Mouse (Mus musculus) kidney, postnatal 0 days (tissue): ENCODE measurements around the gene Cir1. TPM values are rescaled to one million over a fixed set of nuclear protein-coding genes. Genes with fewer than 3 reads are reported as not detected.

ENCODE experiments used
- ATAC-seq: fragments of 200-750 bp; cut with Nextera tagmentation; replicated peaks from 2 replicates; pipeline ENCODE4 v1.8.0; 2017; ENCODE audit warnings: low read depth, moderate number of reproducible peaks, moderate TSS enrichment, moderate library complexity; ENCODE audit not compliant: low FRiP score
- DNase-seq: peaks from one replicate; pipeline ENCODE4 v3.0.0-alpha.2; 2016; ENCODE audit warnings: low spot score
- H3K27ac ChIP-seq: fragments of 300-500 bp; sonication (generic); 2 replicates; pipeline ENCODE4 v1.5.1; 2014; ENCODE audit warnings: mild to moderate bottlenecking
- H3K27me3 ChIP-seq: fragments of 300-500 bp; sonication (generic); 2 replicates; pipeline ENCODE4 v1.6.1; 2014; ENCODE audit warnings: low read length, mixed read lengths; ENCODE audit not compliant: insufficient read depth
- H3K36me3 ChIP-seq: fragments of 300-500 bp; sonication (generic); 2 replicates; pipeline ENCODE4 v1.6.1; 2014; ENCODE audit warnings: low read length, mixed read lengths; ENCODE audit not compliant: insufficient read depth
- H3K4me1 ChIP-seq: fragments of 300-500 bp; sonication (generic); replicated peaks from 2 replicates; pipeline ENCODE4 v1.6.1; 2014; ENCODE audit warnings: antibody characterized with exemption, low read length, mixed read lengths; ENCODE audit not compliant: insufficient read depth
- H3K4me2 ChIP-seq: fragments of 300-500 bp; sonication (generic); 2 replicates; pipeline ENCODE4 v1.6.1; 2014; ENCODE audit warnings: mild to moderate bottlenecking, low read length, moderate library complexity, mixed read lengths
- H3K4me3 ChIP-seq: fragments of 300-500 bp; sonication (generic); replicated peaks from 2 replicates; pipeline ENCODE4 v1.5.1; 2014; ENCODE audit warnings: low read depth, low read length
- H3K9ac ChIP-seq: fragments of 300-500 bp; sonication (generic); 2 replicates; pipeline ENCODE4 v1.6.1; 2014; ENCODE audit warnings: low read depth, low read length
- H3K9me3 ChIP-seq: fragments of 300-500 bp; sonication (generic); replicated peaks from 2 replicates; pipeline ENCODE4 v1.6.1; 2016; ENCODE audit warnings: low read length, inconsistent platforms, mixed read lengths
- CTCF ChIP-seq: IDR thresholded peaks from 2 replicates; pipeline ENCODE4 v1.5.1; 2016; ENCODE audit warnings: antibody characterized with exemption, low read depth, mild to moderate bottlenecking, moderate library complexity
- WGBS: fragments of 180-500 bp; shearing (Covaris S2); extraction: QIAGEN DNeasy Blood & Tissue Kit; methylation state at CpG from one replicate; pipeline ENCODE4 v1.1.7; 2014; 5-methylcytosine and 5-hydroxymethylcytosine counted together
- polyA plus RNA-seq: library from polyadenylated mRNA; unstranded; fragments of >200 nt; fragmentation: Nextera tagmentation; extraction: Ambion mirVana; gene quantifications from 2 replicates; pipeline ENCODE4 v1.2.1, GENCODE M21; 2015

The Cir1 gene
- polyA plus RNA-seq, 1 experiment from 2014 or later: 33.8 TPM

DNA sequence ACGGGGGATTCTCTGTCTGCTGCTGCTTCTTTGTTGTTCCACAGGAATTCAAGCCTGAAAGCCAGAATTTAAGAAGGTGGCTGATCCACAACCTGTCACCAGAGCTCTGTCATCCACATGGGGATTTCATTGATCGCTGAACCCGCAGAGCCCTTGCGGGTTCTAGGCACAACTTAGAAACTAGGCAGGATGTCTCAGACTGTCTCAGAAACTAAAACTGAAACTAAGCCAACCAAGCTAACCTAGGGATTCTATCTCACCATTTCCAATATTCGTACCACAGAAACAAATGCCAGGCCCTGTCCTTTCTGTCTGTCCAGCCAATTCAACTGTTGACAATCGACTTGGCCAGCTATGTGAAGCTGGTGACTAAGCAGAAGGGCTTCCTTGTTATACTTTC, 35.7 kb upstream of the Cir1 start:
- no peaks in the 10 kb centered on the region for H3K36me3 ChIP-seq
- H3K9me3 ChIP-seq: no peaks in the 10 kb centered on the region
- no peak overlapping the region for H3K9ac ChIP-seq
- H3K27me3 ChIP-seq: no peaks in the 10 kb centered on the region
- H3K4me1 ChIP-seq: no peaks in the 10 kb centered on the region
- WGBS: 77% methylated on average over 6 of the region's 6 CpGs
- ATAC-seq (no peak), DNase-seq (no peak)
- H3K4me2 ChIP-seq: no peak overlapping the region
- H3K4me3 ChIP-seq: no peak overlapping the region
- H3K27ac ChIP-seq: no peak overlapping the region
- TF ChIP-seq CTCF: no peak

DNA sequence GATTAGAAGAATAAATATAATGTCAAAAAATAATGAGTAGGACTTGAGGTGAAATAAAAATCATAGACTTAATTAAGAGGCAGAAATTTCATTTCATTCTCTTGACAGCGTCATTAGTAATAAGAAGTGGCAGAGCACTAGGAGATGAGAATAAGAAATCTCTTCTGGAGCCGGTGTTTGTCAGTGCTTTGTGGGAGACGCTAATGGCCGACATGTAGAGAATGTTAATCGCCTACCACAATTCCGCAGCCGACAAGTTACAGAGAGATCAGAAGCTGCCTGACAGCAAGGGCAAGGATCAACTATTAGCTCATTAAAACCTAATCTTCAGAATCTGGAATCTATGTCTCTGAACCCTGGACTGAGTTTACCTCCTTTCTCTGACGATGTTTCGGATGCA, 35.3 kb upstream of the Cir1 start:
- no peaks in the 10 kb centered on the region for H3K9me3 ChIP-seq
- TF ChIP-seq CTCF: no peak
- ATAC-seq (no peak), DNase-seq (no peak)
- H3K27me3 ChIP-seq: no peaks in the 10 kb centered on the region
- H3K9ac ChIP-seq: no peak overlapping the region
- WGBS: 57% methylated on average over 9 of the region's 9 CpGs
- H3K27ac ChIP-seq: no peak overlapping the region
- H3K4me1 ChIP-seq: no peaks in the 10 kb centered on the region
- no peaks in the 10 kb centered on the region for H3K36me3 ChIP-seq
- no peak overlapping the region for H3K4me3 ChIP-seq
- no peak overlapping the region for H3K4me2 ChIP-seq

DNA sequence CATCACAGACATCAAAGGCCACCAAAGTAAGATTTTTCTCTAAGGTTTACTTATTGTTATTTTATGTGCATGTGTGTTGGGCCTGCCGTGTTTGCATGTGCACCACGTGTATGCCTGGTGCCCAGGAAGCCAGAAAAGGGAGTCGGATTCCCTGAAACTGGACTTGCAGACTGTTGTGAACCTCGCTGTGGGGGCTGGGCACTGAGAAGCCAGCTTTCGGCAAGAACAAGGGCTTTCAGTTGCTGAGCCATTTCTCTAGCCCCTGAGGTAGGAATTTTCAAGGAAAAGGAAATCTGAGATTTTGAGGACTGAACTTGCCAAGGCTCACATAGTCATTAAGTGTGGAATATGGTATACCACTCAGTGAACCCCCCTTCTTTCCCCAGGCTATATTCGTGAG, 34.6 kb upstream of the Cir1 start:
- H3K9me3 ChIP-seq: no peaks in the 10 kb centered on the region
- H3K9ac ChIP-seq: no peak overlapping the region
- H3K27ac ChIP-seq: no peak overlapping the region
- no peak for TF ChIP-seq CTCF
- H3K27me3 ChIP-seq: no peaks in the 10 kb centered on the region
- H3K4me1 ChIP-seq: no peaks in the 10 kb centered on the region
- H3K4me2 ChIP-seq: no peak overlapping the region
- ATAC-seq: no peak
- 56% methylated on average over 6 of the region's 6 CpGs for WGBS
- no peak for DNase-seq
- H3K4me3 ChIP-seq: no peak overlapping the region
- H3K36me3 ChIP-seq: no peaks in the 10 kb centered on the region

- DNase-seq (no peak), ATAC-seq (no peak)
- TF ChIP-seq CTCF: no peak
- no peaks in the 10 kb centered on the region for H3K36me3 ChIP-seq
- 69% methylated on average over 13 of the region's 13 CpGs for WGBS
- H3K27me3 ChIP-seq: no peaks in the 10 kb centered on the region
- no peaks in the 10 kb centered on the region for H3K9me3 ChIP-seq
- no peak overlapping the region for H3K9ac ChIP-seq
- H3K4me3 ChIP-seq: no peak overlapping the region
- no peak overlapping the region for H3K27ac ChIP-seq
- H3K4me1 ChIP-seq: no peaks in the 10 kb centered on the region
- no peak overlapping the region for H3K4me2 ChIP-seq
These were observed 34.0 kb upstream of the Cir1 start for GRCm38 (mm10) chr2:73346345-73347086.

- no peaks in the 10 kb centered on the region for H3K27me3 ChIP-seq
- no peak for ATAC-seq
- 78% methylated on average over 4 of the region's 4 CpGs for WGBS
These were observed 32.7 kb upstream of the Cir1 start for GRCm38 (mm10) chr2:73345204-73345603.

DNA sequence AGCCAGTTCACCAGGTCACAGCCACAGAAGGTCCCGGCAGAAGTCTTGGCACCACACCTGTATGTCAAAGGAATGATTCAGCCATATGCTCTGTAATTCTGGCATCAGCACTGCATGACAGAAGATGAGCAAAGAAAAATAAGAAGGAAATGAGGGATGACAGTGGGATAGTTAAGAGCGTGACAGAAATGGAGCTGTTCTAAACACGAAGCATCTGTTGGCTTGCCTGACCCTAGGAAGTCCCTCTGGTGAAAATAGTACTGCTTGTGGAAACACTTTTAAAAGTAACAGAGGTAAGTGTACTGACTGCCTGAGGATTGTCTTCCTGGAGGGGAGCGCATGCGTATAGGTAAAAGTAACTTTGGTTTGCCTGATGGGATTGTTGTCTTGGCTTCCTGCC, 31.2 kb upstream of the Cir1 start:
- WGBS: 88% methylated on average over 5 of the region's 5 CpGs
- no peak for TF ChIP-seq CTCF
- no peak overlapping the region for H3K27ac ChIP-seq
- DNase-seq (no peak), ATAC-seq (no peak)
- no peak overlapping the region for H3K4me2 ChIP-seq
- H3K9ac ChIP-seq: no peak overlapping the region
- H3K4me1 ChIP-seq: no peaks in the 10 kb centered on the region
- no peaks in the 10 kb centered on the region for H3K27me3 ChIP-seq
- H3K4me3 ChIP-seq: no peak overlapping the region
- no peaks in the 10 kb centered on the region for H3K36me3 ChIP-seq
- no peaks in the 10 kb centered on the region for H3K9me3 ChIP-seq

More at GRCm38 (mm10) chr2:73345204-73345603, 32.7 kb upstream of the Cir1 start:
- H3K4me2 ChIP-seq: no peak overlapping the region
- H3K4me3 ChIP-seq: no peak overlapping the region
- H3K9ac ChIP-seq: no peak overlapping the region
- no peaks in the 10 kb centered on the region for H3K4me1 ChIP-seq
- H3K27ac ChIP-seq: no peak overlapping the region
- no peaks in the 10 kb centered on the region for H3K36me3 ChIP-seq
- TF ChIP-seq CTCF: no peak
- DNase-seq: no peak
- H3K9me3 ChIP-seq: no peaks in the 10 kb centered on the region

GRCm38 (mm10) chr2:73338415-73338814, 25.9 kb upstream of the Cir1 start:
- Histone ChIP-seq H3K4me3 (no peak overlapping the region), H3K4me1 (no peaks in the 10 kb centered on the region), H3K9ac (no peak overlapping the region), H3K27me3 (no peaks in the 10 kb centered on the region), H3K36me3 (no peaks in the 10 kb centered on the region), H3K27ac (no peak overlapping the region), H3K4me2 (no peak overlapping the region), H3K9me3 (no peaks in the 10 kb centered on the region)
- TF ChIP-seq CTCF: no peak
- no peak for ATAC-seq
- DNase-seq: no peak
- 71% methylated on average over 8 of the region's 8 CpGs for WGBS
